Mouse (Mus musculus) limb, embryonic 11.5 days (tissue): ENCODE measurements at regions not wholly inside any gene's neighbourhood (a gene's known extent, or its start where the extent isn't known, plus 50 kb on each side); places are given as distances from the start of the nearest gene placed in this dataset.
"Not testable (repeated sequence)": the region's sequence is repeated elsewhere in the genome, so short reads cannot be mapped to it uniquely, and the experiment has no call there.

Experiments
- ATAC-seq: fragments of 200-750 bp; cut with Nextera tagmentation; 2 replicates; pipeline ENCODE4 v1.8.0; 2017; ENCODE audit warnings: low read depth; ENCODE audit not compliant: insufficient number of reproducible peaks, low FRiP score, low TSS enrichment
- DNase-seq: peaks from one replicate; pipeline ENCODE4 v3.0.0-alpha.2; 2015; ENCODE audit warnings: low spot score
- H3K27ac ChIP-seq: fragments of 300-500 bp; sonication (generic); replicated peaks from 2 replicates; pipeline ENCODE4 v1.5.1; 2014; ENCODE audit warnings: low read depth, mild to moderate bottlenecking, low read length
- H3K27me3 ChIP-seq: fragments of 300-500 bp; sonication (generic); 2 replicates; pipeline ENCODE4 v1.6.1; 2014; ENCODE audit warnings: mild to moderate bottlenecking, low read length, mixed read lengths; ENCODE audit not compliant: control insufficient read depth, insufficient read depth
- H3K36me3 ChIP-seq: fragments of 300-500 bp; sonication (generic); 2 replicates; pipeline ENCODE4 v1.6.1; 2014; ENCODE audit warnings: mild to moderate bottlenecking, low read length, moderate library complexity, mixed read lengths; ENCODE audit not compliant: control insufficient read depth, insufficient read depth
- H3K4me1 ChIP-seq: fragments of 300-500 bp; sonication (generic); 2 replicates; pipeline ENCODE4 v1.6.1; 2014; ENCODE audit warnings: low read length, mixed read lengths; ENCODE audit not compliant: control insufficient read depth, insufficient read depth
- H3K4me2 ChIP-seq: fragments of 300-500 bp; sonication (generic); 2 replicates; pipeline ENCODE4 v1.6.1; 2014; ENCODE audit warnings: low read depth, mild to moderate bottlenecking, moderate library complexity; ENCODE audit not compliant: severe bottlenecking
- H3K4me3 ChIP-seq: fragments of 300-500 bp; sonication (generic); 2 replicates; pipeline ENCODE4 v1.5.1; 2014; ENCODE audit warnings: low read depth, low read length
- H3K9ac ChIP-seq: fragments of 300-500 bp; sonication (generic); 2 replicates; pipeline ENCODE4 v1.6.1; 2014; ENCODE audit warnings: mild to moderate bottlenecking, low read length
- H3K9me3 ChIP-seq: fragments of 300-500 bp; sonication (generic); 2 replicates; pipeline ENCODE4 v1.6.1; 2016; ENCODE audit warnings: low read length; ENCODE audit not compliant: control insufficient read depth
- WGBS: fragments of 180-500 bp; shearing (Covaris S2); extraction: QIAGEN DNeasy Blood & Tissue Kit; methylation state at CpG from one replicate; pipeline ENCODE4 v1.1.7; 2014; 5-methylcytosine and 5-hydroxymethylcytosine counted together

DNA sequence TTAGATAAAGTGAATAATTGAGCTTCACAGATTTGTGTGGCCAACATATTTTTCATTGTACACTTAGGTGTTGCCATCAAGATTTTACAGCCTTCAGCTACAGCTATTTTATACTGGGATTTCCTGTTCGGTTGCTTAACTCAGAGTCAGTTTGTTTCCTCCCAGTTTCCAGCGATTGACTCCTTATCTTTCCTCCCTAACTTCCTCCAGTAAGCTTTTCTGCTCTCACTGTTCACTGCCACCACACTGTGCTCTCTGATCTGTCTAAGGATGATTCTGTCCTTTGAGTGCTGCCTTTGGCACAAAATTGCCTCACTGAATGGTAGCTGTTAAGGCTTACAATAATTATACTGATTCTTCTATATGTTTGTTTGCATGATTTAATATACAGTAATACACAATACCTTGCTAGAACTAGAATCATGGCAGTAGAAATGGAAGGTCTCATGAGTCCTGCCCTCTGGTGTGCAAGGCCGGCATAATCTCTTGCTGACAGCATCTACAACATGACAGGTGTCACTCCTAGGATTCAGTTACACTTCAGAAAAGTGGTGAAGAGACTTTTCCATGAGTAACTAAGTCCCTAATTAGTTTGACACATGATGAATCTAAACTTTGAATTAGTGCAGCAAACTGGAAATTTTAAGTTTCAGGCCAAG lies 558.0 kb upstream of the Olfr1507 start:
- H3K4me1 ChIP-seq, H3K27ac ChIP-seq, H3K27me3 ChIP-seq, H3K4me3 ChIP-seq, DNase-seq, H3K36me3 ChIP-seq, H3K4me2 ChIP-seq, H3K9ac ChIP-seq, H3K9me3 ChIP-seq, ATAC-seq: not testable (repeated sequence)
- WGBS: 70% methylated on average over 2 of the region's 3 CpGs

DNA sequence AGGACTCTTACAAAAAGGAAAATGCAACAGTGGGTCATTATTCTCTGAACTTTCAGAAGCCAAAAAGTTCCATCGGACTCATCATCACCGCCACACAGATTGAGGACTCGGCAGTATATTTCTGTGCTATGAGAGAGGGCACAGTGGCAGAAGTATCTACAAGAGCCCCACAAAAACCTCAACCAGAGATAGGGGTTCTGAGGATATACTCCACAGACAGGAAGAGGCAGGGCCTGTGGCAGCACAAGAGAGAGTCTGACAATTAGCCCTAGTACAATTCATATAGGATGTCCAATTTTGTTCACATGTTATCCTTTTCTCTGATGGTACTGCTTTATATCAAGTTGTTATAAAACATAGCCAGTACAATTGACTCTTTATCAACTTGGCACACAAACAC lies 552.1 kb upstream of the Olfr1507 start:
- WGBS: 88% methylated on average over 3 of the region's 3 CpGs
- not testable (repeated sequence) for H3K4me1 ChIP-seq, DNase-seq, H3K4me2 ChIP-seq, ATAC-seq, H3K27ac ChIP-seq, H3K36me3 ChIP-seq, H3K9me3 ChIP-seq, H3K27me3 ChIP-seq, H3K9ac ChIP-seq, H3K4me3 ChIP-seq

DNA sequence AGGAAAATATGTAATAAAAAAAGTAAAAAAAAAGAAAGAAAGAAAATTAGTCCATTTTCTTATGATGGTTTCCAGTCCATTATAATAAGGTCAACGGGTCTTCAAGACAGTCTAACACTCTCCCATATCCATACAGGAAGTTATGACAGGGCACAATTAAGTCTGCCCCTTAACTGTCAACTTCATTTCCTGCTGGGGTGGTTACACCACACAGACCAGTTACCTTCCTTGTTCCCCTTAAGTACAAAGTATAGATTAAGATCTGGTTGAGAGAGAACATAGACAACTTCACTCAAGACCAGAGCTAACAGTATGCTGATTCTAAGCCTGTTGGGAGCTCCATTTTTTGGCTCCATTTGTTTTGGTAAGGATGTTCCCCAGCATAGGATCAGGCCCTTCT lies 551.4 kb upstream of the Olfr1507 start:
- not testable (repeated sequence) for H3K9ac ChIP-seq, H3K4me2 ChIP-seq, H3K4me3 ChIP-seq, H3K27me3 ChIP-seq, H3K9me3 ChIP-seq, H3K4me1 ChIP-seq, H3K36me3 ChIP-seq, DNase-seq, H3K27ac ChIP-seq, ATAC-seq
- 88% methylated on average over 1 of the region's 1 CpGs for WGBS

DNA sequence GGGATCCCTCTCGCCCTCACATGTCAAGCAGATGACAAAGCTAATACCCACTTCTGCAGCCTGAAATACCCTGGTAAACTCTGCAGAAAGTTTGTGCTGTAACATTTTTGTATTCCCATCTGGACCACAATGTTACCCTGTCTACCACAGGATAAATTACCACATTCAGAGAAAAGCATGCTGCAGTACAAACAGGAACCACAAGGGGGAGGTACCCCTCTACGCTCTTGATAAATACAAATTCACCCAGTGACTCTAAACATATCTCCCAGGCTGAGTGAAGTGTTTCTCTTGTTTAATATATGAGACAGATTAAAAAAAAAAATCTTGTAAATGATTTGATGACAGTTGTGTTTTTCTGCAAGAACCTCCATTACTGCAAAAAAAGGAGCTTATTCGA lies 549.8 kb upstream of the Olfr1507 start:
- not testable (repeated sequence) for H3K4me2 ChIP-seq, H3K27me3 ChIP-seq, H3K27ac ChIP-seq, H3K9ac ChIP-seq, H3K4me1 ChIP-seq, ATAC-seq, H3K9me3 ChIP-seq, H3K4me3 ChIP-seq, H3K36me3 ChIP-seq
- DNase-seq: peak; percentile 30
- WGBS: 83% methylated on average over 3 of the region's 3 CpGs

DNA sequence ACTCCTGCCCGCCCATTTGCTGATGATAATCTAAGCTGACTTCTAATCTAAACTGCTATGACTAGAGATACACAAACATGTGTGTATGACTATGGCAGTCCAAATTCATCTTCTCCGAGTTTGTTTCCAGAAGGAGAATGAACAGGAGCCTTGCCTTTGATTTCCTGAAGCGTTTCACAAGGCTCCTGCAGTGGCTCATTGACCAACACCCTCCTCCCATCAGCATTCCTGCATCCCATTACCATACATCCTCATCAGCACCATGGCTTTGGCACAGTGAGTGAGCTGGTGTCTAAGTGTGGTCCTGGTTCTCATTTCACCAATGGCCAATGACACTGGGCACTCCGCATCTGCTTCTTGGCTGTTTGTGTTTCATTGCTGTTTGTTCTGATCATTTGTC lies 548.6 kb upstream of the Olfr1507 start:
- H3K4me1 ChIP-seq, H3K4me2 ChIP-seq, DNase-seq, ATAC-seq, H3K27ac ChIP-seq, H3K27me3 ChIP-seq, H3K4me3 ChIP-seq, H3K36me3 ChIP-seq, H3K9me3 ChIP-seq, H3K9ac ChIP-seq: not testable (repeated sequence)
- WGBS: 65% methylated on average over 4 of the region's 4 CpGs

DNA sequence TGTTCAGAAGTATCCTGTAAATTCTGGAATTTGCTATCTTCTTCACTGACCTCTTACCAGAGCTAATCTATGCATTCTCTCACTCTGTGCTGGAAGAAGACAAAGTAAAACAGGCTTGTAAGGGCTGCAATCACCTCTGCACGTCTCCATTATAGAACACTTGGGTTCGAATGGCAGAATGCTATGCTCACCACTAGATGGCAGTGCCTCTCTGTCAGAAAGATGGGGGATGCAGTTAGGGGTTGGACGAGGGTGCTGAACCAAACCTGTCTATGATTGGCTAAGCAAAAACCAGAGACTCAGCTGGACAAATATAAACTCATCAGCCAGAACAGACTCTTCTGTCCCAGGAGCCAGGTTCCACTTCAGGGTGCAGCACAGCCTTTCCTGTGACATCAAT lies 546.5 kb upstream of the Olfr1507 start:
- H3K4me1 ChIP-seq, H3K4me2 ChIP-seq, H3K9ac ChIP-seq, H3K27me3 ChIP-seq, H3K36me3 ChIP-seq, H3K27ac ChIP-seq, ATAC-seq, H3K9me3 ChIP-seq, H3K4me3 ChIP-seq: not testable (repeated sequence)
- peak; percentile 21 for DNase-seq
- 23% methylated on average over 3 of the region's 3 CpGs for WGBS

DNA sequence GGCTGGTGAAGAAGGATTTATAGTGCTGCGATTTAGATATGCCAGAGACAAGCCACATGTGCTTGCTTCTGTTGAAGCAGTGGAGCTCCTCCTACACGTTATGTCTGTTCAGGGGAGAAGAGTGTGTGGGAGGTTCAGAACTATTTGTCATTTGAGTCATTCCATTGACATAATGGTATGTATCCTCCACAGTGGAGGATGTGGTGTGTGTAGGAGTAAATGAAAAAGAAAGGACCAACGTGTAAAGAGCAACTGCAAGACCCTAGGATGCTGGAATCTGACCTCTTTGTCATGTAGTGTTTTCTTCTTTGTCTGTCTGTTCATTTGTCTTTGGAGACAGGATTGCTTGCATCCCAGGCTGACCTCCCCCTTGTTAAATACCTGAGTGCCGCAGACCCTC lies 543.9 kb upstream of the Olfr1507 start:
- not testable (repeated sequence) for ATAC-seq, H3K4me2 ChIP-seq, H3K27ac ChIP-seq

DNA sequence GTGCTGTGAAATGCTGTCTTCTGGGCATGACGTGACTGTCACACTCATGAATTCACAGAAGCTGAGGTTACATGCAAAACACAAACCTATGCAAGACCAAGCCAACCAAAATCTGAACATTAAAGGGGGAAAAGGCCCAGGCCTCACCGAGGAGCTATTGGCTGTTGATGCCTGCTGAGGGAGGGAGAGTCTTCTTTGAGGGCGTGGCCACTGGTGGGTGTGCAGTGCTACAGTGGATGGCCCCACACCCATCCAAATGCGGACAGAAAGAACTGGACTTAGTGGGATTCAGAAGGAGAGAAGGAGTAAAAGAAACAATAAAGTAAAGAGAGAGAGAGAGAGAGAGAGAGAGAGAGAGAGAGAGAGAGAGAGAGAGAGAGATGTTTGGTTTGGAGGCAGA lies 539.4 kb upstream of the Olfr1507 start:
- not testable (repeated sequence) for H3K27me3 ChIP-seq, H3K4me1 ChIP-seq, DNase-seq, H3K36me3 ChIP-seq, H3K27ac ChIP-seq, H3K9me3 ChIP-seq, ATAC-seq, H3K9ac ChIP-seq, H3K4me3 ChIP-seq, H3K4me2 ChIP-seq
- no CpG with 5 or more reads among the region's 4 CpGs for whole genome bisulfite sequencing

More for the DNA sequence above, 543.9 kb upstream of the Olfr1507 start:
- H3K4me1 ChIP-seq, H3K9ac ChIP-seq, H3K9me3 ChIP-seq, H3K4me3 ChIP-seq, DNase-seq, H3K27me3 ChIP-seq, H3K36me3 ChIP-seq: not testable (repeated sequence)
- WGBS: 79% methylated on average over 4 of the region's 4 CpGs

DNA sequence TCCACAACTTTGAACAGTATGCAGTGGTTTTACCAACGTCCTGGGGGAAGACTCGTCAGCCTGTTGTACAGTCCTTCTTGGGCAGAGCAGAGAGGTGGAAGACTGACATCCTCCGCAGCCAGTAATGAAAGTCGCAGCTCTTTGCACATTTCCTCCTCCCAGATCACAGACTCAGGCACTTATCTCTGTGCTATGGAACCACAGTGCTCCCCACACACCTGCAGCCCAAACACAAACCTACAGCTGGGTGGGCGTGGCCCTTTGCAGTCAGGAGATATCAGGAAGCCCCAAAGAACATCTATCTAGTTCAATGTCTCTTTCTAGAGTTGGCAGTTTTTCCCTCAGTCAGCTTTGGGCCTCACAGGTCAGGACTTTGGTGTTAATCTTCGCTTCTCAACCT lies 537.7 kb upstream of the Olfr1507 start:
- WGBS: 80% methylated on average over 1 of the region's 6 CpGs
- ATAC-seq, H3K9ac ChIP-seq: not testable (repeated sequence)

More for the DNA sequence above, 537.7 kb upstream of the Olfr1507 start:
- H3K4me3 ChIP-seq, H3K27me3 ChIP-seq, H3K36me3 ChIP-seq, H3K4me2 ChIP-seq, H3K4me1 ChIP-seq, DNase-seq, H3K9me3 ChIP-seq, H3K27ac ChIP-seq: not testable (repeated sequence)
